Mouse (Mus musculus) testis, postnatal 14 days (tissue): ENCODE data around the gene Arfip2.

Experiments used
- DNase-seq: peaks from one replicate; pipeline ENCODE4 v3.0.0; 2021; ENCODE audit warnings: low spot score

Arfip2 gene

DNA sequence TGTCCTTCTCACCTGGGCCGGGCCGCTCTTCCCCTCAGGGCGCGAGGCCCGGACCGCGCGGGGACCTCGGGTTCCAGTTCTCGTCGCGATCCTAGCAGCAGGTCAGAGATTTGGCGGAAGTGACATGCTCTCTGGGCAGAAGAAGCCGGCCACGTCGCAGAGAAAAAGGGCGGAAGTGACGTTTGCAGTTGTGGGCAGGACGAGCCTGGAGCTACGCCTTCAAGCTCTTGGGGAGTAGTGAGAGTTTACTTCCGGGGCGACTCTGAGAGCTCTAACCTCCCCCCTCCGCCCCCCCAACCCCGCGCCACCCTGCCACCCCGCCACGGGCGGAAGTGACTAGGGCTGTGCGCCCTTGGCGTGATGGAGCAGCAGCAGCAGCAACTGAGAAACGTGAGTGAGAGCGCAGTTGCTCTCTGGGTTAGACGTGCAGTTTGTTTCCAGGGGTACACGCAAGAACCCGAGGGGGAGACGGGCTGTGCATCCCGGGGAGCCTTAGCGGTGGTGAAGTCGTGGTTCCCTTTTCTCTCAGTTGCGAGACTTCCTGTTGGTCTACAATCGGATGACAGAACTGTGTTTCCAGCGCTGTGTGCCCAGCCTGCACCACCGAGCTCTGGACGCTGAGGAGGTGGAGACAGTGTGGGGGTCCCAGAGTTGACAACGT lies at the start of gene Arfip2, which contains the start of gene Gm45799:
Arfip2 (minus strand) TSS at position 184 of the 661 bp plus-strand sequence.
Gm45799 (plus strand) TSS at position 320 of the 661 bp plus-strand sequence.
- peak; percentile 95 for DNase-seq

DNA sequence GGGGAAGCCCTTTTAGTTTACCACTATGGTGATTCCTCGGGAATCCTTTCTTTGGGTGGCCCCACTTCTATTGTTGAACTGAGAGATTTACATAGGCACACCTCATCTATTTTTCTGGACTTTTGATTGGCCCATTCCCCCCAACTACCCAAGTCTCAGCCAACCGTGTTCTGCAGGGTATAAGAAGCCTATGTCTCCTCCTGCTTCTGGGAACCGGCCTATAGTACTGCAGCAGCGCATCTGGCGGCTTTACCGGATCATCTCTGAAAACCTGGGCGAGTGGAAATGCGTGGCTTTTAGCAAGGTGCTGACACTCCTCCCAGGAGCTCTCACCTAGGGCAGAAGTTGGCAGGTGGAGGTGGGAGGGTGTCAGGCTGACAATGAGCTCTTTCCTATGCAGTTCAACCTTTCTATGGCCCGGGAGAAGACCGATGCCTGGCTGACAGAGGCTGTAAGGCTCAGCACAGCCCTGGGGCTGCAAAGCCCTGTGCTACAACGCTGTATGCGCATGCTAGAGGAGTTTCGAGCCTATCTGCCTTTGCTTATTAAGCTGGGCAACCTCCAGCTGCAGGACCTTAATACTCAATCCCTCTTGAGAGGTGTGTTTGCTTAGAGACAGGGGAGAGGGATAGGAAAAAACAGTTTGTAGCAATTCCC lies 45.5 kb upstream of the Arfip2 start:
- peak; percentile 21 for DNase-seq

DNA sequence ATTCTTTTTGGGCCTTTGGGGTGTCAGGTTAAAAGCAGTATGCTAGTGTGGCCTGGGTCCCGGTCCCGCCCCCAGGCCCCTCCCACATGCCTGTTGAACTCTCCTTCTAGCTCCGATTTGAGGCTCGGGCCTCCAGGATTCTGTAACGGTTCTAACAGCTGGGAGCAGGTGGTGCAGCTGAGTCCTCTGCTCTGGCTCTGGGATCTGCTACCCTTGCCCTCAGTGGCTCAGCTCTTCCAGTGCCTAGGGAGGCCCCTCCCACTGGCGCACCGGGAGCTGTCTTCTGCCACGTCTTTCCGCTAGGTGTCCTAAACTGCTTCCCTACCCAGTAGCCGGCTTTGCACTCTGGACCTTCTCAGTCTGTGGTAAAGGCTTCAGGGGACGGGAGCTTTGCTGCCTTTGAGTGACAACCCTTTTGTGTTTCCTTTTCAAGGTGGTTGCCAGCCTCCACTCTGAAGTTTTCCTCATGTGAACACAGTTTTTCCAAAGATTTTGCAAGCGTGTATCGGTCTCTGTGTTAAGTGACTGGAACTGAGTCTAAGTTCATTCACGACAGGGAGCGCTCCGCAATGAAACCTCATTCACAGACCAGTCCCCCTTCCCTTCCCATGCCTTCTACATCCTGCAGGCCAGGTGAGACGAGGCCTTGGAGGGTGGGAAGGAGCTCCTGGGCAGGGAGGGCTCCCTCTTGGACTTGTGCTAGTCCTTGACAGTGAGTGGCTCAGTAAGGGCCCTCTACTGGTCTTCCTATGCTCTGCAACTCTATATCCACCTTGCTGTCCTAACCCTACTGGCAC lies 10.6 kb upstream of the Arfip2 start, which contains the start of gene Dnhd1:
Dnhd1 (plus strand) TSS at position 189 of the 797 bp plus-strand sequence.
- DNase-seq = peak; percentile 75

DNA sequence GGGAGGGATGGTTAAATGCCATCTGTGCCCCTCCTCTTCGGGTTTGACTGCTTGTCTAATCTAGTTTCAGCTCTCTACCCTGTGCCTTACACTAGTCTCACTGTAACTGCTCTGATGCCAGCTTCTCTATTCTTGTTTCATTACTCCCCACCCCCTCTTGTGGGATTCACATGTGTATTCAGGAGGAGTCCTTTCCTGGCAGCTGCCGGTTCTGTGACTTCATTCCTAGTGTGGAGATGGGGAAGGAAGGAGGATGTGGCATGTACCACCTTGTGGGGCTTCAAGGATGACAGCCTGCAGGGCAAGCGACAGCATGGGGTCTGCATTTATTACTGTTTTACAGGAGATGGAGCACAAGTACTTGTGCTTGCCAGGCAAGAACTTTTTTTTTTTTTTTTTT lies 1.7 kb upstream of the Arfip2 start:
- no peak for DNase-seq

DNA sequence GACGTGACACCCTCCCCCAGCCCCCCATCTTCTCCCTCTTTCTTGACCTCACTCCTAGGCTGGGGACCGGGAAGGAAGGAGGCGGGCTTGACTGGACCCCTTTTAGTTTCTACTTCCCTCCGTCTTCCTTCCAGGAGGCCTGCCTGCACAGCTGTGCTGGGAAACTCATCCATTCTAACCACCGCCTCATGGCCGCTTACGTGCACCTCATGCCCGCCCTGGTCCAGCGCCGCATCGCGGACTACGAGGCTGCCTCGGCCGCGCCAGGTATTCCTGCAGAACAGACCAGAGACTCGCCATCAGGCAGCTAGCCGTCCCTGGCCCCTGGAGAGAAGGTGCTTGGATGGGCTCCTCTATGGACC lies 659 bp upstream of the Arfip2 start:
- DNase-seq = peak; percentile 40

DNA sequence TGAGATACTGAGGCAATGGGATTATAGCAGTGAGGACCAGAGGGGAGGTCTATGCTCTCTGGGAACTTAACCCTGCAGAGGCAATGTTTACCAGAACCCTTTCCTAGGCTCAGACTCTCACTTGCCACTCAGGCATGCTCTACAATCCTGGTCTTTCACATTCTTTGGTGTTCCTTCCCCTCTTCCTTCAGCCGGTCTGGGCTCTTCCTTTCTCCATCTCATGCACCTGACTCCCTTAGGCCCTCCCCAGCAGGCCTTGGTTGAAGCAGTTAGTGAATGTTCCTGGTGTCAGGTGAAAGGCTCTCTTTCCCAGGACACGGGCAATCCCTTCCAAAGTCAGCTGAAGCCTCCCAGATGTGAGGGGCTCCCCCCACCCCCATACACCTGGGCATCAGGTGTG lies 460 bp downstream of the Arfip2 start, which contains the start of gene Timm10b:
Timm10b (plus strand) TSS at position 301 of the 400 bp plus-strand sequence.
- no peak for DNase-seq

DNA sequence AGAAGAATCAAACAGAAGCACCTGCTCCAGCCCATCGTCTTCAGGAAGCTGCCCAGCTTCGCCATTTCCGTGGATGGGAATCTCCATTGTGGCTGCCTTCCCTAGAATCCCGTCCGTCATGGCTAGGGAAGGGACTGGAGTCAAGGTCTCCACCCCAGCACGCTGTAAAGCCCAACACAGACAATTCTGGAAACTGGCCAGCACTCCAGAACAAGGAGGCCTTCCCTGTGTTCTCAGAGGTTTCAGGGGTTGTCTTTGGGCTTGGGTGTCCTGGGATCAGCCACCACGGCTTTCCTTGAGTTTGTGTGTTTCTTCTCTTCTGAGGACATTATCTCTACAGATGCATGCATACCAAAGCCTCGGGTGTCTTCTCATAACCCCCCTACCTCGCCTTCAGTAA lies 912 bp downstream of the Arfip2 start:
- DNase-seq = peak; percentile 50

DNA sequence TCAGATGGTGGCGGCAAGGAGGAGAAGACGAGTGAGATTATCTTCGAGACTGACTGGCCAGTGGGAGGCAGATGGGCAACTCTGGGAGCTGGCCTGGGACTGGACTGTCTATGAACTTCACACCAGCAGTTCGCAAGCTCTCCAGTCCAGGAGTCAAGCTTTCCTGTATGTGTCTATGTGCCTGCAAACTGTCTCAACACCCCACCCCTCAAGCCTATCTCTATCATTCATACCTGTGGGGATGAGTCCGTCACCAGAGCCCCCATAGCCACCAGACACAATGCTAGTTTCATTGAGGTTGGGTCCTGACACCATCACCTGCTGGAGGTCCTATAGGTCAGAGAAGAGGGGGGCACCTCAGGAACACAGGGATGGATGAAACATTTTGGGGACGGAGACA lies 1.4 kb downstream of the Arfip2 start:
- no peak for DNase-seq

DNA sequence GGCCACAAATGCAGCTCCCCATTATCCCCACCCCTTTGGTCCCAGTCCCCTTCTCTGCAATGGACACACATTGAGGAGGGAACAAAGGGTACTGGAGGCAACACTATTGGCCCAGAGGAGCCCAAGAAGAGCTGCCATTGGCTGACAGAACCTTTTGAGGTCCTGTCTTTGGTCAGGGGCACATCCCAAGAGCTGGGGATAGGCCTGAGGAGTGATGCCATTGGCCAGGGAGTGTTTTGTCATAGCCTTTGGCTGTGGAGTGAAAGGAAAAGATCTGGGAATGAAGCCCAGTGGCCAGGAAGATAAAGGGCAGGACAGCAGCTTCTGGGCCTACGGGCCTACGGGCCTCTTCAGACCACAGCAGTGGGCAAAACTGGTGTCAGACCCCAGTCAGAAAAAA lies 4.5 kb downstream of the Arfip2 start:
- DNase-seq = no peak

DNA sequence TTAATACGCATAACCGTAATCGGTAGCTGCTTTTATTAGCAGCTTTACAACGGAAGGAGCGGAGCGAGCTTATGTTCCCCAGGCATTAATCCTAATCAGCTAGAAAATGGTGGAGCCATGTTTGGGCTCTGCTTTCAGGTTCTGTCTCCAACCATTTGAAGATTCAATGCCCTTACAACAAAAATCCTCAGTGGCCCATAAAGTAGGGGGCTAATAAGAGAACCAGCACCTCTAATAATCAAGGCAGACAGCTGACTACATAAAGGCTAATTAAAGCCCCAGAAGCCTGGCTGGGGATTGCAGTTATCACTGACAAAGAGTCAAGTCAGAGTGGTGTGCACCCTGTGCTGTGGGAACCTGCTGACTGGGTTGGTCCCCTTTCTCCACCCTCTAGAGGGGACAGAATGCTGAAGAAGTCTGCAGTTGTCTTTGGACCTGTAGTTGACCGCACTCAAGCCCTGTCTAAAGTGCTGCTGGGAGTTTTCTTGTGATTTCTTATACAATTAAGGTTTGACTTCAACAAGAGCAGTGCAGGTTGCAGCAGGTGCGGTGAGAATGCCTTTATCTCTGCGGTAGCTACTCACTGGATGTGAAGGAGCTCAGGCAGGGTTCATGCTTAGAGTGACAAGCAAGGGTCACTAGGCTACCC lies 5.8 kb downstream of the Arfip2 start:
- DNase-seq = no peak

DNA sequence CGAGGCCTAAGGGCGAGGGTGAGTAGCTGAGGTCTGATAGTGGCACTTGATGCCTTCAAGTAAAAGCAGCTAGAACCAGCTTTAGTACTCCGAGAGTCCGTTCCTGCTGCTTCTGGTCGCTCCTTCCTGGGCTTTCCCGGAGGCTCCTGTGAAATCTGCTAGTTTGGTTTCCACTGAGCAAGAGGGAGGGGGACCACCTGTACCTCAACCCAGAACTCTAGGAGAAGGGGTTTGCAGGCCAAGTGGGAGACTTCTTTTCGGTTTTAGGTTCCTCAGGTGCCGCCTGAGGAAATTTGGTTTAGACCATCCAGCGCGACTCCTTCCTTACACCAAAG lies 6.4 kb downstream of the Arfip2 start:
- DNase-seq = no peak

DNA sequence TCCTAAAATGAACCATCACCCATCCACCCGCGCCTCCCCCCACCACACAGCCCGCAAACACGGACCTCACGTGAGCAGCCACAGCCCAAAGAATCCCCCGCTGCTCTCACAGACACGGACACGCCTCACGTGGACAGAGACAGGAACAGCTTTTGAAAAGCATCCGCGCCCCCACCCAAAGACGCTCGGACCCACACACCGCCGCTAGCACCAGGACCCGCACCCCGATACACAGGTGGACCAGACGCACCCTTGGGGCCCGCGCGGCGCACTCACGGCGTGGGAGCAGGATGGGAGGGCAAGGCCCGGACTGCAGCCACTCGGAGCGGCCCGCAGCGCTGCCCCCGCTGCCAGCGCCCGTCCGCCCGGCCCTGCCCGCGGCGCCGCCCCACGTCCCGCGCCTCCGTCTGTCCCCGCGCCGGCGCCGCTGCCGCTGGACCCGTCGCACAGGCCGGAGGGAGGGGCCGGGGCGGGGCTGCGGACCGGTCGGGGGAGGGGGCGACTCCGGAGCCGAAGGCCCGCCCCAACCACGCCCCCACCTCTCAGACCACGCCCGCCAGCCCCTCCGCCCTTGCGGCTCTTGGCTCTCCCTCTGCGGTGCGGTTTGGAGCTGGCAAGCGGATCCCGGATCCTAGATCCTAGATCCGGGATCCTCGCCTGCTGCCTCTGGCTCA lies 7.0 kb downstream of the Arfip2 start, which contains the start of gene Trim3:
Trim3 (minus strand) TSS at position 445 of the 674 bp plus-strand sequence.
- DNase-seq = peak; percentile 88

DNA sequence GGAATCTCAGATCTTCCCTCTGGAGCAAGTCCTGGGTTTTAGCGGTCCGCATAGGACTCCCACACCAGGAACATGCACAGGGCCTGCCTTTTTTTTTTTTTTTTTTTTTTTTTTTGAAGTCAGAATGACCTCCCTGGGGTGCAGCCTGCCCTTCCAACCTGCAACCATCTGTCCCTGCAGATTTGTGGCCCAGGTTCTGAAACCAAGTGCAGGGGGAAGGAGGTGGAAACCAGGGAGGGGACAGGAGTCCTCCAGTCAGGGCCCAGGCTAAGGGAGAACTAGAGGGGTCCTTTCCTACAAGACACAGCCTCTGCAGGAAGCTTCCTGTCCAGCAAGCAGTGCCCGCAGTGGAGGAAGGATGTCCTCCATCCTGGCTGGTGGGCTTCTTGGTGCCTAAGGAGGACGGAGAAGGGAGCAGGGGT lies 7.7 kb downstream of the Arfip2 start:
- no peak for DNase-seq

DNA sequence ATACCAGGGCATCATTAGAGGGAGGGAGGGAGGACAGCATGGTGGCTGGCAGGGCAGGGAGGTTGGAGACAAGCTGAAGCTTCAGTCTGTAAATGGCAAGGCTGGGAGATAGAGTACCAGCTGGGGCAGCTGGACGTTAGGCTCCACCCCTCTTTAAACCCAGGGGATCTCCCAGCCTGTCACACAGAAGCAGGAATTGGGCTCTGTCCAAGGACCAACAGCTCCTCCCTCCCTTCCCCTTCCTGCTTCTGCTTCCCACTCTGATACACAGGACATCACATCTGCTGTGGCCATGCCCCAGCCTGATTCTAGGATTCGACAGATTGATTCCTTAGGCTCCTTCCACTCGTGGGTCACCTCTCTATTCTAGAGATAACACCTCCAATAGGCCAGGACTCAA lies 11.6 kb downstream of the Arfip2 start:
- DNase-seq = no peak

DNA sequence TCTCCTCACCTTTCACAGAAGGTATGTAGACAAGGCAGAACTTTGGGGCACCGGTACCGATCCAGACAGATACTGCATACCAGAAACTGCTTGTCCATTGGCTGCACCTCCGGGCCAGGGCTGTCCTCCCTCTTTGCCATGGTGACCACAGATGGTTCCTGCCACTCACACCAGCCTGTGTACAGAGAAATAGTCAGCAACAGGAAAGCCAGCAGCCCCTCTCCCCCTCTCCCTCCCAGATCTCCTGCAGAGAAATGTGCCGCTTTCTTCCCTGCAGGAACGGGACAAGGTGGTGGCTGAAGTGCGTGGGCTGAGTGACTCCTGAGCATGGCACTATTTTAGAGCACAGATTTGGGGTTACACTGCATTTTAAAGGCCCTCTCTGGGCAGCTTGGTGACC lies 14.8 kb downstream of the Arfip2 start:
- DNase-seq = no peak

DNA sequence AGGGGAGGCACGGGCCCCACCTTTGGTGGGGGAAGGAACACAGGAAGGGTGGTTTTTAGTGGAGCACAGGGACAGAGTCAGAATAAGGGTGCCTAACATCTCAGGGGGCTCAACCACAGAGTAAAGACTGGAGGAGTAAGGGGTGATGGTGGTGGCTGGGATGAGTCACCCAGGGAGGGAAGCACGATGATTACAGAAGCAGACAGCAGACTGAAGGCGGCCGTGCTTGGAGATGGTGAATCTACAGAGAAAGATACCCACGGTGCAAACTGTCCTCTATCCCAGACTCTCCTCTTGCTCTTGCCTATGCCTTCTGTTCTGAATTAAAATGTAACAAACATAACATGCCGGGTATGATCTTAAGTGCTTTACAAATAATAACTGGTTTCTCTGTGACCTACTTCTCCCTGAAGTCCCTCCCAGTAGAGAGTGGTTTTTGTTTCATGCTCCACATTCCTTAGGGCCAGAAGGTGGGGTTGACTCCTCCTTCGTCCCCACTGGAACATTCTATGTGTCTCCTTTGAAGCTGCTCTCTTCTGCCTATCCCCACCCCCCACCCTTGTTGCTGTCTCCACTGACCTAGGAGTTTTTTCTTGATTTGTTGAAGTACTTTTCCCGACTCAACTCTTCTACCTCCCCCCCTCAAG lies 18.4 kb downstream of the Arfip2 start:
- no peak for DNase-seq

DNA sequence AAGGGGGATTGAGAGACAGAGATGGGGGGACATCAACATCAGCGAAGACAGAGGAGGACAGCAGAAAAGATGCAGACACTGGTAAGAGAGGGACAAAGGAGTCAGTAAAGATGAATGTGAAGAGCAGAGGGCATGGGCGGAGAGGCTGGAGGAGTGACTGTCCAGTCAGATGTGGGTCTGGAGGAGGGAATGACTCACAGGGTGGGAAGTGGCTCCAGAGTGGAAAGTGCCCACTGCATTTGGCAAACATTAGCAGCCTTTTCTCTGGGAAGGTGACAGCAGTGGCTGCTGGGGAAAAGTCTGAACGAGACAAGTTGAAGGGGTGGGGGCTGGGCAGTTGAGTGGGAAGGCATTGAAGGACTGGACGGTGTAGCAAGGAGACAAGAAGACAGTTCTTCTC lies 19.2 kb downstream of the Arfip2 start:
- no peak for DNase-seq

DNA sequence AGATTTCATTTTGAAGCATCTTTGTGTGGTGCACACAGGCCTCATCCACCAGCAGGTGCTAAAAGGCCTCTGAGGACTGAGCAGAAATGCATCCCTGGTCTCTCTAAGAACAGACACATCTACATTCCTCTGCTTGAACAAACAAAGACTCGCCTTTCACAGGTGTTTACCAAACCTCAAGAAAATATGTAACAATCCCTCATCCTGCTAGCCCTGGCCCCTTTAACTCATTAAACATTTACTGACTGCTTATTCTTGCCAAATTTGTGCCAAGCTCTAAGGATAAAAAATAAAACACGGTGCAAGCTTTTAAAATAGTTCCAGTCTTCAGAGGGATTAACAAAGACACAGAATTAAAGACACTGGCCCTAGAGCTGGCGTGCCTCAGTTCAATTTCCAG lies 20.5 kb downstream of the Arfip2 start:
- DNase-seq = no peak

DNA sequence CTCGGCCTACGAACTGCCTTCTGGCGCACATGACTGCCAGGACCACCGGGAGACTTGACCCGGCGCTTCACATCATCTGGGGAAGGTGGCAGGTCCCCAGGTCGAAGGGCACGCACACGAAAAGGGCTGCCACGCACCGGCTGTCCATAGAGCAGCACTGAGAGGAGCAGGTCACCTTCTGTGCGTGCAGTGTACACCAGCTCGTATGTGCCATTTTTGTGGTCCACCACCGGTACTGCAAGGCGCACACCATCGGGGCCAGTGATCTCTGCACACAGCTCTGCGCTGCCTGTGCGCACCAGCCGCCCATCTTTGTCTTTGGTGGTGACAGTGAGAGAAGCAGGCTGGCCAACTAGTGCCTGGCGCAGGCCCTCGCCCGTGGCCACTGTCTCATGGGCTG lies 22.4 kb downstream of the Arfip2 start:
- DNase-seq = no peak

DNA sequence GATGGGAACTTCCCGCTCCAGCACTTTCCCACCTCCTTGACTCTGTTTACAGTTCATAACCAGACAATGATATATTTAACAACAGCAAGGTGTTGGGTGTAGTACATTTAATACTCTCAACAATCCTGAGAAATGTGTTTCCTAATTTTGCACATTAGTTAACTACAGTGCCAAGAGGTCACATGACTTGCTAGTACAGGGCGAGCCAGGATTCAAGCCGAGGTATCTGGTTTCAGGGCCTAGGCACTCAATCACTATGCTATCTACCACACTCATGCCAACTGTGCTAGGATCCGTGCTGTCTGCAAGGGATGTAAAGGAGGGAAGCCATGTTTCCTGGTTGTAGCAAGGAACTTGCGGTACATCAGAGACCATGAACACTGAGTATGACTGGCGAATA lies 23.7 kb downstream of the Arfip2 start:
- no peak for DNase-seq

DNA sequence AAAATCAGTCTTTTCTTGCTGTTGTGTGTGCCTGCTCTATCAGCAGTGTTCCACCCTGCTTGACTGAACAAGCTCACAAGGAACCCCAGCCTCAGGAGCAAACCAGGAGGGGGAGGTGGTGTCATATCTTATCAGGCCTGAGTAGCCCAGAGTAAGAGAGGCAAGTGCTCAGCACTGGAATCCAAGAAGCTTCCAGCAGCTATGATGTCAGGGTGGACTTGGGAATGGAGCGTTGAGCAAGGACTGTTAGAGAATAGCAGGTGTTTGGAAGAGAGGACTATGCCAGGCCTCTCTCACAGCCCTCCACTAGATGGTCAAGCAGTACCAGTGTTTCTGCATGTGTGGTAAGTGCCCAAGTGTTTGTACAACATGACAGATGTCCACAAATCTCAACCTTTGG lies 24.5 kb downstream of the Arfip2 start:
- no peak for DNase-seq
